Mouse (Mus musculus) heart, embryonic 16.5 days (tissue): ENCODE measurements at regions not wholly inside any gene's neighbourhood (a gene's known extent, or its start where the extent isn't known, plus 50 kb on each side); places are given as distances from the start of the nearest gene placed in this dataset.

ENCODE experiments used
- ATAC-seq: fragments of 200-750 bp; cut with Nextera tagmentation; replicated peaks from 2 replicates; pipeline ENCODE4 v1.8.0; 2017; ENCODE audit warnings: moderate number of reproducible peaks; ENCODE audit not compliant: insufficient read depth, low FRiP score; ENCODE audit errors: extremely low read depth
- H3K27ac ChIP-seq: fragments of 300-500 bp; sonication (generic); 2 replicates; pipeline ENCODE4 v1.5.1; 2014; ENCODE audit warnings: mild to moderate bottlenecking, low read length, control low read depth, moderate library complexity
- H3K27me3 ChIP-seq: fragments of 300-500 bp; sonication (generic); 2 replicates; pipeline ENCODE4 v1.6.1; 2014; ENCODE audit warnings: low read length, mixed read lengths; ENCODE audit not compliant: control insufficient read depth, insufficient read depth
- H3K36me3 ChIP-seq: fragments of 300-500 bp; sonication (generic); 2 replicates; pipeline ENCODE4 v1.6.1; 2014; ENCODE audit not compliant: control insufficient read depth, insufficient read depth
- H3K4me1 ChIP-seq: fragments of 300-500 bp; sonication (generic); 2 replicates; pipeline ENCODE4 v1.6.1; 2014; ENCODE audit warnings: low read length, mixed read lengths; ENCODE audit not compliant: control insufficient read depth, insufficient read depth
- H3K4me2 ChIP-seq: fragments of 300-500 bp; sonication (generic); 2 replicates; pipeline ENCODE4 v1.6.1; 2014; ENCODE audit warnings: low read depth, mild to moderate bottlenecking, control low read depth, low read length
- H3K4me3 ChIP-seq: fragments of 300-500 bp; sonication (generic); 2 replicates; pipeline ENCODE4 v1.5.1; 2014; ENCODE audit warnings: mild to moderate bottlenecking, control low read depth, low read length
- H3K9ac ChIP-seq: fragments of 300-500 bp; sonication (generic); 2 replicates; pipeline ENCODE4 v1.6.1; 2014; ENCODE audit warnings: low read length, control low read depth
- H3K9me3 ChIP-seq: fragments of 300-500 bp; sonication (generic); replicated peaks from 2 replicates; pipeline ENCODE4 v1.6.1; 2016; ENCODE audit warnings: low read length; ENCODE audit not compliant: control insufficient read depth
- WGBS: fragments of 180-500 bp; shearing (Covaris S2); extraction: QIAGEN DNeasy Blood & Tissue Kit; methylation state at CpG from one replicate; pipeline ENCODE4 v1.1.7; 2014; 5-methylcytosine and 5-hydroxymethylcytosine counted together

- H3K36me3 ChIP-seq: no peaks in the 10 kb centered on the region
- H3K4me2 ChIP-seq: no peak overlapping the region
- no peaks in the 10 kb centered on the region for H3K4me1 ChIP-seq
- peaks cover 8% of the 10 kb centered on the region; the same call in 1 of the 2 replicates for H3K27me3 ChIP-seq
- no peak overlapping the region for H3K27ac ChIP-seq
- H3K4me3 ChIP-seq: no peak overlapping the region
- WGBS: 50% methylated on average over 3 of the region's 3 CpGs
- no peaks in the 10 kb centered on the region for H3K9me3 ChIP-seq
- H3K9ac ChIP-seq: no peak overlapping the region
- ATAC-seq: no peak
These were observed 289.9 kb upstream of the Rps6ka3 start for GRCm38 (mm10) chrX:158920217-158920616.

- H3K9ac ChIP-seq: no peak overlapping the region
- H3K4me2 ChIP-seq: no peak overlapping the region
- no peaks in the 10 kb centered on the region for H3K36me3 ChIP-seq
- H3K27me3 ChIP-seq: peaks cover 8% of the 10 kb centered on the region; the same call in 1 of the 2 replicates
- 47% methylated on average over 5 of the region's 5 CpGs for WGBS
- no peak overlapping the region for H3K4me3 ChIP-seq
- H3K9me3 ChIP-seq: no peaks in the 10 kb centered on the region
- H3K4me1 ChIP-seq: no peaks in the 10 kb centered on the region
- ATAC-seq: no peak
- H3K27ac ChIP-seq: no peak overlapping the region
These were observed 288.7 kb upstream of the Rps6ka3 start for GRCm38 (mm10) chrX:158921424-158921823.

GRCm38 (mm10) chrX:158921838-158922450 lies 288.2 kb upstream of the Rps6ka3 start:
- H3K9ac ChIP-seq: no peak overlapping the region
- H3K36me3 ChIP-seq: no peaks in the 10 kb centered on the region
- H3K4me3 ChIP-seq: no peak overlapping the region
- no peak overlapping the region for H3K27ac ChIP-seq
- H3K4me1 ChIP-seq: no peaks in the 10 kb centered on the region
- no peaks in the 10 kb centered on the region for H3K9me3 ChIP-seq
- H3K4me2 ChIP-seq: peak overlapping the region; percentile 18
- ATAC-seq: no peak
- H3K27me3 ChIP-seq: peaks cover 8% of the 10 kb centered on the region; the same call in 1 of the 2 replicates
- WGBS: 33% methylated on average over 14 of the region's 14 CpGs

- no peak overlapping the region for H3K9ac ChIP-seq
- peak overlapping the region; percentile 25 for H3K4me3 ChIP-seq
- H3K27ac ChIP-seq: no peak overlapping the region
- H3K36me3 ChIP-seq: no peaks in the 10 kb centered on the region
- no peaks in the 10 kb centered on the region for H3K4me1 ChIP-seq
- peak overlapping the region; percentile 54 for H3K4me2 ChIP-seq
- H3K9me3 ChIP-seq: no peaks in the 10 kb centered on the region
- H3K27me3 ChIP-seq: peaks cover 8% of the 10 kb centered on the region; the same call in 1 of the 2 replicates
- 16% methylated on average over 14 of the region's 14 CpGs for WGBS
- ATAC-seq: no peak
These were observed 287.0 kb upstream of the Rps6ka3 start for GRCm38 (mm10) chrX:158923081-158923561.

GRCm38 (mm10) chrX:158923657-158924489 lies 286.2 kb upstream of the Rps6ka3 start:
- H3K27me3 ChIP-seq: peaks cover 8% of the 10 kb centered on the region; the same call in 1 of the 2 replicates
- no peaks in the 10 kb centered on the region for H3K36me3 ChIP-seq
- H3K27ac ChIP-seq: no peak overlapping the region
- H3K4me3 ChIP-seq: peak overlapping the region; percentile 25
- H3K4me2 ChIP-seq: peak overlapping the region; percentile 54
- H3K4me1 ChIP-seq: no peaks in the 10 kb centered on the region
- WGBS: 35% methylated on average over 17 of the region's 17 CpGs
- H3K9me3 ChIP-seq: no peaks in the 10 kb centered on the region
- ATAC-seq: no peak
- H3K9ac ChIP-seq: no peak overlapping the region

GRCm38 (mm10) chrX:158924490-158925398 lies 285.4 kb upstream of the Rps6ka3 start:
- H3K27ac ChIP-seq: no peak overlapping the region
- no peak overlapping the region for H3K4me3 ChIP-seq
- 36% methylated on average over 6 of the region's 6 CpGs for WGBS
- H3K27me3 ChIP-seq: peaks cover 8% of the 10 kb centered on the region; the same call in 1 of the 2 replicates
- peak overlapping the region; percentile 54; the same call in 1 of the 2 replicates for H3K4me2 ChIP-seq
- no peak overlapping the region for H3K9ac ChIP-seq
- H3K36me3 ChIP-seq: no peaks in the 10 kb centered on the region
- H3K9me3 ChIP-seq: no peaks in the 10 kb centered on the region
- ATAC-seq: no peak
- no peaks in the 10 kb centered on the region for H3K4me1 ChIP-seq

GRCm38 (mm10) chrX:158931864-158932263 lies 278.2 kb upstream of the Rps6ka3 start:
- Histone ChIP-seq H3K27me3 (no peaks in the 10 kb centered on the region), H3K9ac (no peak overlapping the region), H3K4me1 (no peaks in the 10 kb centered on the region), H3K36me3 (no peaks in the 10 kb centered on the region), H3K4me3 (no peak overlapping the region), H3K9me3 (no peaks in the 10 kb centered on the region), H3K27ac (no peak overlapping the region), H3K4me2 (no peak overlapping the region)
- 57% methylated on average over 1 of the region's 1 CpGs for WGBS
- no peak for ATAC-seq

- no peaks in the 10 kb centered on the region for H3K27me3 ChIP-seq
- no peak overlapping the region for H3K4me3 ChIP-seq
- ATAC-seq: no peak
- H3K4me1 ChIP-seq: no peaks in the 10 kb centered on the region
- H3K9ac ChIP-seq: no peak overlapping the region
- no peak overlapping the region for H3K4me2 ChIP-seq
- H3K27ac ChIP-seq: no peak overlapping the region
- no peaks in the 10 kb centered on the region for H3K36me3 ChIP-seq
- WGBS: 57% methylated on average over 4 of the region's 4 CpGs
- H3K9me3 ChIP-seq: no peaks in the 10 kb centered on the region
These were observed 262.9 kb upstream of the Rps6ka3 start for GRCm38 (mm10) chrX:158947191-158947590.
